Comparison of ENCODE assay signal across 11 mouse cellular contexts in the genomic region with DNA sequence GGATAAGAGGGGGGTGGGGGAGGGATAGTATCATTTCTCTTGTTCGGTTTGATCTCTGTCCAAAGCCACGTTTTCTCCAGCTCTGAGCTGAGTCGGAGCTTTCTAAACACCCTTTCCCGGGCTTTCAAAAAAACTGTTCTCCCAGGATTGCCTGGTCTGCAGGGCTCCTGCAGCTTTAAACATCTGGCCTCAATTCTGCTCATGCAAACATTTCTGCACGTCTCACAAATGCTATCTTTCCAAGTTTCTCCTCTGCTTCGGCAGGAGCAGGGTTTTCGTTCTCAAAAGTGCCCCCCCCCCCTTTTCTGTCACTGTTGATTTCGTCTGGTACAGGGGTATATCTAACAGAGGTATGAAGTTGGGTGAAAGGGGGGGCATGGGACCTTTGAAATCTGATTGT. TPM values are rescaled to one million over a fixed set of nuclear protein-coding genes. Genes with fewer than 3 reads are reported as not detected.
DNase-seq lines count a peak whose midpoint lies in the region; ATAC-seq and TF ChIP-seq lines count a peak whose summit lies in the region.
"Had no signal": no experiment of that assay in that cellular context is flagged by ENCODE, and none has a peak within 500 bp of the region (broad histone marks: within the 10 kb centered on the region; RNA-seq: fewer than 3 reads in every experiment).

No protein-coding gene starts in this region.

- ATAC-seq in forebrain, embryonic 11.5 days (replicated peaks; ENCODE audit: low FRiP score) = no peak
- 0 out of 2 replicates have a peak, but pooled peaks have one; percentile 9 for ATAC-seq in intestine, embryonic 14.5 days (replicated peaks; ENCODE audit: low FRiP score, low TSS enrichment, low read depth)
- no peak for ATAC-seq in intestine, postnatal 0 days
- ATAC-seq: midbrain, embryonic 15.5 days; Patski had no signal

- H3K27ac ChIP-seq in forebrain, embryonic 10.5 days = 0 out of 2 replicates have a peak overlapping the region, but pooled peaks have one; percentile 44
- no peak overlapping the region for H3K27ac ChIP-seq in forebrain, embryonic 11.5 days (ENCODE audit: low read depth, low read length)
- peak overlapping the region; percentile 77 for H3K27ac ChIP-seq in intestine, embryonic 14.5 days (ENCODE audit: low read depth)
- H3K27ac ChIP-seq in intestine, postnatal 0 days (ENCODE audit: low read depth, low read length) = no peak overlapping the region
- H3K27ac ChIP-seq in limb, embryonic 10.5 days = peak overlapping the region; percentile 84
- no peak overlapping the region for H3K27ac ChIP-seq in midbrain, embryonic 10.5 days (replicated peaks)
- H3K27ac ChIP-seq: midbrain, embryonic 15.5 days had no signal

- WGBS in forebrain, embryonic 10.5 days = 61% methylated on average over 8 of the region's 8 CpGs
- 61% methylated on average over 8 of the region's 8 CpGs for WGBS in forebrain, embryonic 11.5 days
- 29% methylated on average over 8 of the region's 8 CpGs for WGBS in intestine, embryonic 14.5 days
- 45% methylated on average over 8 of the region's 8 CpGs for WGBS in intestine, postnatal 0 days
- WGBS in limb, embryonic 10.5 days = 34% methylated on average over 8 of the region's 8 CpGs
- 63% methylated on average over 8 of the region's 8 CpGs for WGBS in midbrain, embryonic 10.5 days

- no peak overlapping the region for H3K9ac ChIP-seq in forebrain, embryonic 11.5 days (ENCODE audit: low read length)
- H3K9ac ChIP-seq in intestine, embryonic 14.5 days (ENCODE audit: low read length) = no peak overlapping the region
- H3K9ac ChIP-seq in intestine, postnatal 0 days (ENCODE audit: low read depth, low read length) = no peak overlapping the region
- H3K9ac ChIP-seq: midbrain, embryonic 15.5 days had no signal

- peaks cover 14% of the 10 kb centered on the region for H3K4me1 ChIP-seq in forebrain, embryonic 10.5 days
- 0 out of 2 replicates have a peak, but pooled peaks cover 2% of the 10 kb centered on the region for H3K4me1 ChIP-seq in forebrain, embryonic 11.5 days (replicated peaks; ENCODE audit: control insufficient read depth, insufficient read depth, low read length)
- H3K4me1 ChIP-seq in intestine, embryonic 14.5 days (replicated peaks; ENCODE audit: control insufficient read depth, insufficient read depth, low read length) = peaks cover 25% of the 10 kb centered on the region
- 0 out of 2 replicates have a peak, but pooled peaks cover 3% of the 10 kb centered on the region for H3K4me1 ChIP-seq in intestine, postnatal 0 days (replicated peaks; ENCODE audit: control insufficient read depth, insufficient read depth, low read length)
- H3K4me1 ChIP-seq in limb, embryonic 10.5 days = peaks cover 46% of the 10 kb centered on the region
- no peaks in the 10 kb centered on the region for H3K4me1 ChIP-seq in midbrain, embryonic 10.5 days

- H3K36me3 ChIP-seq in forebrain, embryonic 10.5 days (replicated peaks) = peaks cover 76% of the 10 kb centered on the region
- peaks cover 10% of the 10 kb centered on the region; the same call in 1 of the 2 replicates for H3K36me3 ChIP-seq in forebrain, embryonic 11.5 days (ENCODE audit: control insufficient read depth, insufficient read depth, low read length)
- H3K36me3 ChIP-seq in intestine, embryonic 14.5 days (ENCODE audit: control insufficient read depth, insufficient read depth, low read length) = peaks cover 55% of the 10 kb centered on the region
- no peaks in the 10 kb centered on the region for H3K36me3 ChIP-seq in intestine, postnatal 0 days (ENCODE audit: control insufficient read depth, insufficient read depth)
- peaks cover 62% of the 10 kb centered on the region for H3K36me3 ChIP-seq in limb, embryonic 10.5 days
- H3K36me3 ChIP-seq in midbrain, embryonic 10.5 days = peaks cover 67% of the 10 kb centered on the region

- peaks cover 15% of the 10 kb centered on the region; the same call in 1 of the 2 replicates for H3K9me3 ChIP-seq in forebrain, embryonic 10.5 days
- H3K9me3 ChIP-seq in forebrain, embryonic 11.5 days (ENCODE audit: control insufficient read depth, low read length) = no peaks in the 10 kb centered on the region
- 0 out of 2 replicates have a peak, but pooled peaks cover 3% of the 10 kb centered on the region for H3K9me3 ChIP-seq in intestine, embryonic 14.5 days (ENCODE audit: control insufficient read depth, low read length)
- H3K9me3 ChIP-seq in intestine, postnatal 0 days (ENCODE audit: control insufficient read depth) = no peaks in the 10 kb centered on the region
- 0 out of 2 replicates have a peak, but pooled peaks cover 3% of the 10 kb centered on the region for H3K9me3 ChIP-seq in limb, embryonic 10.5 days (replicated peaks)
- 0 out of 2 replicates have a peak, but pooled peaks cover 8% of the 10 kb centered on the region for H3K9me3 ChIP-seq in midbrain, embryonic 10.5 days (replicated peaks)
- H3K9me3 ChIP-seq: midbrain, embryonic 15.5 days had no signal

- no peak overlapping the region for H3K4me3 ChIP-seq in forebrain, embryonic 10.5 days
- H3K4me3 ChIP-seq in forebrain, embryonic 11.5 days (ENCODE audit: low read depth, low read length) = no peak overlapping the region
- H3K4me3 ChIP-seq in intestine, embryonic 14.5 days (ENCODE audit: low read depth, low read length) = no peak overlapping the region
- no peak overlapping the region for H3K4me3 ChIP-seq in intestine, postnatal 0 days (ENCODE audit: low read depth, low read length)
- no peak overlapping the region for H3K4me3 ChIP-seq in limb, embryonic 10.5 days
- H3K4me3 ChIP-seq in midbrain, embryonic 10.5 days = no peak overlapping the region
- H3K4me3 ChIP-seq: midbrain, embryonic 15.5 days had no signal

- no peak for DNase-seq in forebrain, embryonic 10.5 days (ENCODE audit: extremely low spot score, low spot score)
- no peak for DNase-seq in forebrain, embryonic 11.5 days (ENCODE audit: low spot score)
- no peak for DNase-seq in intestine, embryonic 14.5 days (ENCODE audit: low spot score)
- DNase-seq in NIH3T3 (ENCODE audit: low read depth) = peak; percentile 85
- no peak for DNase-seq in limb, embryonic 10.5 days (ENCODE audit: low spot score)
- no peak for DNase-seq in adrenal gland, adult 18-20 months (ENCODE audit: low spot score in 2 of 2)
- DNase-seq in midbrain, embryonic 10.5 days (ENCODE audit: low spot score) = no peak

- no peak overlapping the region for H3K4me2 ChIP-seq in forebrain, embryonic 11.5 days (ENCODE audit: low read depth, low read length, severe bottlenecking)
- peak overlapping the region; percentile 13; the same call in 1 of the 2 replicates for H3K4me2 ChIP-seq in intestine, embryonic 14.5 days (ENCODE audit: low read length)
- H3K4me2 ChIP-seq in intestine, postnatal 0 days (replicated peaks; ENCODE audit: low read depth) = no peak overlapping the region
- H3K4me2 ChIP-seq: midbrain, embryonic 15.5 days had no signal

- no peak for TF ChIP-seq CTCF in intestine, postnatal 0 days (IDR thresholded peaks at IDR 0.05; ENCODE audit: low read depth)

- H3K27me3 ChIP-seq in forebrain, embryonic 10.5 days (ENCODE audit: poor library complexity, severe bottlenecking) = no peaks in the 10 kb centered on the region
- no peaks in the 10 kb centered on the region for H3K27me3 ChIP-seq in forebrain, embryonic 11.5 days (ENCODE audit: control insufficient read depth, insufficient read depth, low read length)
- H3K27me3 ChIP-seq in intestine, embryonic 14.5 days (replicated peaks; ENCODE audit: control insufficient read depth, insufficient read depth, low read length) = no peaks in the 10 kb centered on the region
- no peaks in the 10 kb centered on the region for H3K27me3 ChIP-seq in intestine, postnatal 0 days (replicated peaks; ENCODE audit: control insufficient read depth, insufficient read depth, low read length)
- H3K27me3 ChIP-seq in limb, embryonic 10.5 days (ENCODE audit: low read depth, poor library complexity, severe bottlenecking) = no peaks in the 10 kb centered on the region
- 0 out of 2 replicates have a peak, but pooled peaks cover under 1% of the 10 kb centered on the region for H3K27me3 ChIP-seq in midbrain, embryonic 10.5 days (ENCODE audit: low read depth, poor library complexity, severe bottlenecking)
- H3K27me3 ChIP-seq: midbrain, embryonic 15.5 days had no signal

RNA-seq across cellular contexts. Expression of a gene that starts 3.9 kb away (rescaled TPM):
- polyA plus RNA-seq in forebrain, embryonic 10.5 days (2016; fragmentation: Nextera tagmentation; extraction: Ambion mirVana) = 1.0 TPM in 2 replicates
- 0.97 and 1.2 TPM in 2 replicates for polyA plus RNA-seq in forebrain, embryonic 11.5 days (2014; fragmentation: Nextera tagmentation; extraction: Ambion mirVana)
- 1.9 TPM in 2 replicates for polyA plus RNA-seq in intestine, embryonic 14.5 days (2014; fragmentation: Nextera tagmentation; extraction: Ambion mirVana)
- 0.08 and 0.17 TPM in 2 replicates for polyA plus RNA-seq in intestine, postnatal 0 days (2015; fragmentation: Nextera tagmentation; extraction: Ambion mirVana)
- 0.69 and 0.74 TPM in 2 replicates for polyA plus RNA-seq in limb, embryonic 10.5 days (2016; fragmentation: Nextera tagmentation; extraction: Ambion mirVana)
- total RNA-seq in adrenal gland, adult 18-20 months (2021) = 1 to 10 TPM; 4.0 to 5.7 TPM
- polyA plus RNA-seq in midbrain, embryonic 10.5 days (2016; fragmentation: Nextera tagmentation; extraction: Ambion mirVana) = 0.53 and 0.89 TPM in 2 replicates
- polyA plus RNA-seq: gonadal fat pad, adult 2 months; Patski had no signal

Comparison
In these comparisons a context has a peak if more than half of its experiments do, and no peak if none do; other contexts are left out.
1. H3K27ac ChIP-seq: peak in forebrain, embryonic 10.5 days (single experiment), intestine, embryonic 14.5 days (single experiment) and limb, embryonic 10.5 days (single experiment); none in forebrain, embryonic 11.5 days (single experiment), intestine, postnatal 0 days (single experiment) and midbrain, embryonic 10.5 days (single experiment).